In genomic region chr14:49333841-49334240, GRCm38 (mm10) we compare ENCODE assay signal across 23 mouse cellular contexts.
DNase-seq lines count a peak whose midpoint lies in the region; ATAC-seq and TF ChIP-seq lines count a peak whose summit lies in the region.
"Had no signal": no experiment of that assay in that cellular context is flagged by ENCODE, and none has a peak within 500 bp of the region (broad histone marks: within the 10 kb centered on the region; RNA-seq: fewer than 3 reads in every experiment).

No protein-coding gene starts in this region.

- peak; percentile 8 for DNase-seq in forebrain, embryonic 14.5 days (ENCODE audit: low spot score)
- no peak for DNase-seq in forebrain, embryonic 10.5 days (ENCODE audit: extremely low spot score, low spot score)
- peak; percentile 22 for DNase-seq in forebrain, postnatal 0 days
- no peak for DNase-seq in hindbrain, embryonic 10.5 days (ENCODE audit: low spot score)
- DNase-seq: adrenal gland, postnatal 10 days; adrenal gland, postnatal 36 days; cerebellum, adult 18-20 months; cerebellum, adult 9-10 months; cerebellum, postnatal 14 days; gastrocnemius, adult 2 months; gastrocnemius, postnatal 14 days; heart, adult 18-20 months; heart, postnatal 14 days; heart, postnatal 4 days; kidney, adult 2 months had no signal

- 86% methylated on average over 2 of the region's 2 CpGs for WGBS in forebrain, embryonic 14.5 days
- 88% methylated on average over 2 of the region's 2 CpGs for WGBS in forebrain, embryonic 10.5 days
- 64% methylated on average over 2 of the region's 2 CpGs for WGBS in forebrain, postnatal 0 days
- 87% methylated on average over 2 of the region's 2 CpGs for WGBS in forebrain, embryonic 13.5 days
- WGBS in hindbrain, embryonic 13.5 days = 74% methylated on average over 2 of the region's 2 CpGs
- WGBS in hindbrain, embryonic 10.5 days = 82% methylated on average over 2 of the region's 2 CpGs
- WGBS in neural tube, embryonic 14.5 days = 66% methylated on average over 2 of the region's 2 CpGs

- no peaks in the 10 kb centered on the region for H3K4me1 ChIP-seq in forebrain, embryonic 14.5 days (ENCODE audit: control insufficient read depth, insufficient read depth, low read length)
- no peaks in the 10 kb centered on the region for H3K4me1 ChIP-seq in forebrain, embryonic 10.5 days
- H3K4me1 ChIP-seq in forebrain, postnatal 0 days (ENCODE audit: insufficient read depth) = no peaks in the 10 kb centered on the region
- H3K4me1 ChIP-seq in forebrain, embryonic 13.5 days = no peaks in the 10 kb centered on the region
- H3K4me1 ChIP-seq in hindbrain, embryonic 13.5 days (replicated peaks) = no peaks in the 10 kb centered on the region
- no peaks in the 10 kb centered on the region for H3K4me1 ChIP-seq in hindbrain, embryonic 10.5 days (replicated peaks)
- H3K4me1 ChIP-seq in neural tube, embryonic 14.5 days (ENCODE audit: control insufficient read depth, insufficient read depth, low read length) = no peaks in the 10 kb centered on the region
- H3K4me1 ChIP-seq: heart, embryonic 13.5 days; hindbrain, embryonic 12.5 days had no signal

- no peak overlapping the region for H3K4me3 ChIP-seq in forebrain, embryonic 14.5 days (ENCODE audit: low read depth, low read length)
- H3K4me3 ChIP-seq in forebrain, embryonic 10.5 days = no peak overlapping the region
- no peak overlapping the region for H3K4me3 ChIP-seq in forebrain, postnatal 0 days (ENCODE audit: low read depth, low read length)
- no peak overlapping the region for H3K4me3 ChIP-seq in forebrain, embryonic 13.5 days
- H3K4me3 ChIP-seq in hindbrain, embryonic 13.5 days = no peak overlapping the region
- H3K4me3 ChIP-seq in hindbrain, embryonic 10.5 days = no peak overlapping the region
- no peak overlapping the region for H3K4me3 ChIP-seq in neural tube, embryonic 14.5 days (ENCODE audit: low read depth, low read length)
- H3K4me3 ChIP-seq: gastrocnemius, adult 2 months; heart, embryonic 13.5 days; hindbrain, embryonic 12.5 days had no signal

- no peak overlapping the region for H3K4me2 ChIP-seq in forebrain, embryonic 14.5 days (ENCODE audit: low read length)
- no peak overlapping the region for H3K4me2 ChIP-seq in forebrain, postnatal 0 days (ENCODE audit: low read depth)
- no peak overlapping the region for H3K4me2 ChIP-seq in forebrain, embryonic 13.5 days
- H3K4me2 ChIP-seq in hindbrain, embryonic 13.5 days = no peak overlapping the region
- no peak overlapping the region for H3K4me2 ChIP-seq in neural tube, embryonic 14.5 days (ENCODE audit: low read depth, low read length)
- H3K4me2 ChIP-seq: heart, embryonic 13.5 days; hindbrain, embryonic 12.5 days had no signal

- no peak for ATAC-seq in forebrain, embryonic 14.5 days
- peak; percentile 83; the same call in 1 of the 2 replicates for ATAC-seq in forebrain, postnatal 0 days
- ATAC-seq in forebrain, embryonic 13.5 days = no peak
- no peak for ATAC-seq in hindbrain, embryonic 13.5 days (ENCODE audit: low FRiP score)
- peak; percentile 57; the same call in 1 of the 2 replicates for ATAC-seq in neural tube, embryonic 14.5 days (ENCODE audit: low read depth)
- no peak for ATAC-seq in megakaryocyte progenitor cell, adult 5-6 weeks (replicated peaks; ENCODE audit: poor library complexity)
- ATAC-seq: intestine, postnatal 0 days; Patski had no signal

- H3K36me3 ChIP-seq in forebrain, embryonic 14.5 days (ENCODE audit: control insufficient read depth, insufficient read depth, low read length) = no peaks in the 10 kb centered on the region
- no peaks in the 10 kb centered on the region for H3K36me3 ChIP-seq in forebrain, embryonic 10.5 days (replicated peaks)
- no peaks in the 10 kb centered on the region for H3K36me3 ChIP-seq in forebrain, postnatal 0 days (ENCODE audit: insufficient read depth)
- H3K36me3 ChIP-seq in forebrain, embryonic 13.5 days (ENCODE audit: poor library complexity, severe bottlenecking) = no peaks in the 10 kb centered on the region
- H3K36me3 ChIP-seq in hindbrain, embryonic 13.5 days = no peaks in the 10 kb centered on the region
- H3K36me3 ChIP-seq in hindbrain, embryonic 10.5 days = no peaks in the 10 kb centered on the region
- H3K36me3 ChIP-seq in neural tube, embryonic 14.5 days (ENCODE audit: control insufficient read depth, insufficient read depth, low read length) = no peaks in the 10 kb centered on the region
- H3K36me3 ChIP-seq: heart, embryonic 13.5 days; hindbrain, embryonic 12.5 days had no signal

- H3K27me3 ChIP-seq in forebrain, embryonic 14.5 days (replicated peaks; ENCODE audit: control insufficient read depth, insufficient read depth, low read length) = no peaks in the 10 kb centered on the region
- H3K27me3 ChIP-seq in forebrain, embryonic 10.5 days (ENCODE audit: poor library complexity, severe bottlenecking) = no peaks in the 10 kb centered on the region
- no peaks in the 10 kb centered on the region for H3K27me3 ChIP-seq in forebrain, postnatal 0 days (ENCODE audit: insufficient read depth, low read length)
- no peaks in the 10 kb centered on the region for H3K27me3 ChIP-seq in forebrain, embryonic 13.5 days
- no peaks in the 10 kb centered on the region for H3K27me3 ChIP-seq in hindbrain, embryonic 13.5 days
- no peaks in the 10 kb centered on the region for H3K27me3 ChIP-seq in hindbrain, embryonic 10.5 days (ENCODE audit: insufficient read depth, poor library complexity, severe bottlenecking)
- no peaks in the 10 kb centered on the region for H3K27me3 ChIP-seq in neural tube, embryonic 14.5 days (ENCODE audit: control insufficient read depth, insufficient read depth, low read length)
- H3K27me3 ChIP-seq: heart, embryonic 13.5 days; hindbrain, embryonic 12.5 days; Patski had no signal

- H3K27ac ChIP-seq in forebrain, embryonic 14.5 days (ENCODE audit: low read depth, low read length) = no peak overlapping the region
- H3K27ac ChIP-seq in forebrain, embryonic 10.5 days = no peak overlapping the region
- peak overlapping the region; percentile 21; the same call in 1 of the 2 replicates for H3K27ac ChIP-seq in forebrain, postnatal 0 days (ENCODE audit: low read depth, low read length)
- no peak overlapping the region for H3K27ac ChIP-seq in forebrain, embryonic 13.5 days
- H3K27ac ChIP-seq in hindbrain, embryonic 13.5 days = 0 out of 2 replicates have a peak overlapping the region, but pooled peaks have one; percentile 19
- H3K27ac ChIP-seq in hindbrain, embryonic 10.5 days = no peak overlapping the region
- no peak overlapping the region for H3K27ac ChIP-seq in neural tube, embryonic 14.5 days (ENCODE audit: low read depth, low read length)
- H3K27ac ChIP-seq: gastrocnemius, adult 2 months; heart, embryonic 13.5 days; hindbrain, embryonic 12.5 days had no signal

- TF ChIP-seq CTCF in forebrain, postnatal 0 days (IDR thresholded peaks at IDR 0.05; ENCODE audit: low read depth) = no peak

- no peaks in the 10 kb centered on the region for H3K9me3 ChIP-seq in forebrain, embryonic 14.5 days (replicated peaks; ENCODE audit: control insufficient read depth, low read length)
- no peaks in the 10 kb centered on the region for H3K9me3 ChIP-seq in forebrain, embryonic 10.5 days
- H3K9me3 ChIP-seq in forebrain, postnatal 0 days (ENCODE audit: low read length) = no peaks in the 10 kb centered on the region
- H3K9me3 ChIP-seq in forebrain, embryonic 13.5 days (replicated peaks) = no peaks in the 10 kb centered on the region
- no peaks in the 10 kb centered on the region for H3K9me3 ChIP-seq in hindbrain, embryonic 13.5 days
- H3K9me3 ChIP-seq in hindbrain, embryonic 10.5 days = no peaks in the 10 kb centered on the region
- H3K9me3 ChIP-seq in neural tube, embryonic 14.5 days (ENCODE audit: control insufficient read depth, low read length) = no peaks in the 10 kb centered on the region
- H3K9me3 ChIP-seq: heart, embryonic 13.5 days; hindbrain, embryonic 12.5 days had no signal

- H3K9ac ChIP-seq in forebrain, embryonic 14.5 days (ENCODE audit: low read length) = no peak overlapping the region
- H3K9ac ChIP-seq in forebrain, postnatal 0 days = no peak overlapping the region
- H3K9ac ChIP-seq in forebrain, embryonic 13.5 days = no peak overlapping the region
- no peak overlapping the region for H3K9ac ChIP-seq in hindbrain, embryonic 13.5 days
- no peak overlapping the region for H3K9ac ChIP-seq in neural tube, embryonic 14.5 days (replicated peaks; ENCODE audit: low read depth, low read length)
- H3K9ac ChIP-seq: heart, embryonic 13.5 days; hindbrain, embryonic 12.5 days had no signal

Comparison
In these comparisons a context has a peak if more than half of its experiments do, and no peak if none do; other contexts are left out.
1. ATAC-seq: peak in forebrain, postnatal 0 days (single experiment) and neural tube, embryonic 14.5 days (single experiment); none in forebrain, embryonic 14.5 days (single experiment), forebrain, embryonic 13.5 days (single experiment), hindbrain, embryonic 13.5 days (single experiment) and megakaryocyte progenitor cell, adult 5-6 weeks (single experiment).
2. DNase-seq: peak in forebrain, embryonic 14.5 days (single experiment) and forebrain, postnatal 0 days (single experiment); none in forebrain, embryonic 10.5 days (single experiment) and hindbrain, embryonic 10.5 days (single experiment).
3. H3K27ac ChIP-seq: peak in forebrain, postnatal 0 days (single experiment) and hindbrain, embryonic 13.5 days (single experiment); none in forebrain, embryonic 14.5 days (single experiment), forebrain, embryonic 10.5 days (single experiment), forebrain, embryonic 13.5 days (single experiment), hindbrain, embryonic 10.5 days (single experiment) and neural tube, embryonic 14.5 days (single experiment).